Mouse (Mus musculus) lung, postnatal 25 days (tissue): ENCODE data around the gene Abracl.

Experiments used
- DNase-seq: peaks from one replicate; pipeline ENCODE4 v3.0.0; 2022; ENCODE audit warnings: low spot score

The Abracl gene

GRCm38 (mm10) chr10:18022741-18023347, at the start of gene Abracl:
TSS of gene Abracl (minus strand) at chr10:18023288.
- DNase-seq, result peak; percentile 83

- no peak for DNase-seq
Measured at GRCm38 (mm10) chr10:18072871-18073270, 49.8 kb upstream of the Abracl start.

DNA sequence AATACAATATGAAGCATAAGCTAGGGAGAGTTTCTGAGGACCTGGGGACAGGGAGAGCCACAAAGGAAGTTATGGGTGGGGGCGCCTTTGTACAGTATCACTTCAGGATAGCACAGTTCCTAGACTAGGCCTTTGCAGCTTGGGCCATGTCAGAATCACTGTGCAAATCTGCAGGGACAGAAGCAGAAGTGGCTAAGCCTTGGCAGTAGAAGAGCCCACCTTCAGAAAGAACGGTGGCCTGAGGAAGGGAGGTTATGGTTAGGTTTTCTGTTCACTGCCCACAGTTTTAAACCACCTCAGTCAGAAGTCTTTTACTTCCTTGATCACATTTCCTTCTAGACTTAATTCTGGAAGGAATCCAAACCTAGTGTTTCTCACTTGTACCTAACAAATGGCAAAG, 47.5 kb upstream of the Abracl start:
- DNase-seq, result no peak

DNA sequence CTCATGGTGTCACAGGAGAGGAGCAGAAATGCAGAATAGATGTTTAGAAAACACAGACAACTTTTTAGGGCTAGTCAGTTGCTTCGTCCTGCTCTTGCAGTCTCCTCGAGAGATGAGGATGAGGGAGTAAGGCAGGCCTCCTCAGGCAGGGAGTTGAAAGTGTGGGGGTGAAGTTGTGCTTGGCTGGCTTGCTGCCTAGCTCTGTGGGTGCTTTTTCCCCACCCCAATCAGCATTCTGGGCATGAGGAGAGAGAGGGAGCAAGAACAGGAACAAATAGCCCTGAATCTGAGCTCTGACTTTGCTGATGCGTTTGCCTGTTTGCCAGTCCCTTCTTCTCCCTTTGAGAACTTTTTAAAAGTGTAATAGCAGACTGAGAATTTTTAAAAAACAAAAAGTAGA, 47.1 kb upstream of the Abracl start:
- DNase-seq, result no peak

GRCm38 (mm10) chr10:18069576-18069975, 46.5 kb upstream of the Abracl start:
- DNase-seq, result no peak

GRCm38 (mm10) chr10:18068880-18069279, 45.8 kb upstream of the Abracl start:
- DNase-seq, result no peak

DNA sequence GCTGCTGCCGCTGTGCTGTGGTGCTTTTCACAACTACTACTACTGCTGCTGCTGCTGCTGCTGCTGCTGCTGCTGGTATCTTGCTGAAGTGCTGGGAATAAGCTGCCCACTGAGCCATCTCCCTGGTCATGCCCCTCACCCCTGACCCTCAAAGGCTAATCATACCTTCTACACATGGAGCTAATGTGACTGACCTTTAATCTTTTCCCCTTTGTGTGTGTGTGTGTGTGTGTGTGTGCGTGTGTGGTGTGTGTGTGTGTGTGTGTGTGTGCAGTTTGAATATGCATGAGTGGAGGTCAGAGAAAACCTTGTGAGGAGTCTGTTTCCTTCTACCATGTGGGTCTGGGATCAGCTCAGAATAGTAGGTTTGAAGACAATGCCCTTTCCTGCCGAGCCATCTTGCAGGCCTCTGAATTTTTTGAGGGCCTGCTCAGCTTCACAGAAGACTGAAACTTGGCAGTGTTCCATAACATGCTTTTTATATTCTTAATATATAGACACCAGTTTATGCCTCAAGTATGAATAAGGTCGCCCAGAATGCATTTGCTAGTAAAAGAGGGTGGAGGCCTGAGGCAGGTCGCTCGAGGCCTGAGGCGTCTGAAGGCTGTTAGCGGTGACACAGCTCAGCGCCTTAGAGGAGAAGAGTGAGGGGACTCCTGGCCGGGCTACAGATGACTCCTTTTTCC, 44.8 kb upstream of the Abracl start:
- no peak for DNase-seq

DNA sequence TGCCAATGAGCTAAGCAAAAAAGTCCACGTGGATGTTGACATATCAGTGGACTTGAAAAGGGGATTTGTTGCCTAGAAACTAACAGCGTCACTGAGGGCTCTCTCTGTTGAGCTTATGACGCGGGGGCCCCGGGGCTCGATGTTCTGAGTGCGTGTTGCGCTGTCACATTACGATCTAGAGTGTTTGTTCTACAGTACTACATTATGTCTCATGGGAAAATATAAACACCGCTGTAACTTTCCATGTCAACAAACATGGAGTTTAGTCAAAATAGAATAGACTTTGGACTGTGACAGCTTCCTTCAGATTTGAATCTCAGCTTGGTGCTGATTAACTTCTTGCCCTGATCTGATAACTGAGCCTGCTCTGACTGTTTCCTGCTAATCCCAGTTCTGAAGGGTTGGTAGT, 42.9 kb upstream of the Abracl start:
- DNase-seq, result peak; percentile 51

DNA sequence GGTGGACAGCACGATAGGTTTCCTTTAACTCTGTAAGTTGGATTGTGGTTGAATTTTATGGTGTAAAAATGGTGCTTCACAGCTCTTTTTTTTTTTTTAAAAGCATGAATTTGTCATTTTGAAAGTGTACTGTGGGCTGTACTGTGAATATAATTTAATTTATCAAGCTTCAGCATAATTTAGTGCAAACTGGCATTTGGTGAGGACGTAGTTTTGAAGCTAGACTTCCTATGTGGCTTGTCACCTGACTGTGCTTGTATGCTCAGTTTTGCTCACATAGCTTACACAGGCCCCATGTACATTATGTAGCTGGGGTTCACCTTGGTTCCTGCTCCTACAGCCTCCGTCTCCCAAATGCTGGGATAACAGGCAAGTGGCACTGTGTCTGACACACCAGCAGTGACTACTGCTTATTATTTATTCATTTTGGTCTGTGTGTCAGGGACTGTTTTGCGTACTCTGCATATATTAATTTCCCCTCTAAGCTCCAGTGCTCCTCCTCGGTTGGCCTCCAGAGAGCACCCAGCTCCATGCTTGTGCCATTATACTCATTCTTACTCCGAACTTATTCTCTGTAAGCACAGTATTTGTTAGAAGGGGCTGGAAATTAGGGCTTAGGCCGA, 41.6 kb upstream of the Abracl start:
- no peak for DNase-seq

DNA sequence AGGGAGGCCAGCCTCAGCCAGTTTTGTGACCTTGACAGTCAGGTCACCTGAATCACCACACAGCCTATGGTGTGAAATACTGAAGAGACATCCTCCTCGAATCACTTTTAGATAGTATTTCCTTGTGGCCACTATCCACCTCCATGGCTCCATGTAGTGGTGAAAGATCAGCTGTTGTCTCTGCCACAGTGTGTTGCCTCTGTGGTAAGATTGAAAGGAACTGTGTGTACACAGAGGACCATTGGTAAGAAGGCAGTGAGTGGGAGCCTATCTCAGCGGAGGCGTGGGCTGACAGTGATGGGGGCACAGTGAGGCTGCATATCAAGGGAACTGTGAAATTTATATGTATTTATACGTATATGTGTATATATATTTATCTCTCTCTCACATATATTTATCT, 38.4 kb upstream of the Abracl start:
- no peak for DNase-seq

DNA sequence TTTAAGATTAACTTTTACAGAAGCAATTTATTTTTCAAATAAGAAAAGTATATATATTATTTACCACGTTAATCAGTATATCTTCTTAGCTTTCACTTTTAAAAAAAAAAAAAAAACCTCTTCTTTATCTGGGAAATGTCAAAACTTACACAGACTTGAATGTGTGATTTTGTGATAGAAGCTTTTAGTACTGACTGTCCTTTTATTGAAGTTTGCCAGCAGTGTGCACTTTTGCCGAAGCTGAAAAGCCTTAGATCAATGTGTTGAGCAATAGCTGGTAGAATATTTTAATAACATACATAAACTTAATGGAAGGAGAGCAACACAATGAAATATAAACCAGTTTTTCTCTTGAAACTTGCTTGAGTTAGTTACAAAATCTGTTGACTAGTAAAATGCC, 37.7 kb upstream of the Abracl start:
- DNase-seq, result no peak

DNA sequence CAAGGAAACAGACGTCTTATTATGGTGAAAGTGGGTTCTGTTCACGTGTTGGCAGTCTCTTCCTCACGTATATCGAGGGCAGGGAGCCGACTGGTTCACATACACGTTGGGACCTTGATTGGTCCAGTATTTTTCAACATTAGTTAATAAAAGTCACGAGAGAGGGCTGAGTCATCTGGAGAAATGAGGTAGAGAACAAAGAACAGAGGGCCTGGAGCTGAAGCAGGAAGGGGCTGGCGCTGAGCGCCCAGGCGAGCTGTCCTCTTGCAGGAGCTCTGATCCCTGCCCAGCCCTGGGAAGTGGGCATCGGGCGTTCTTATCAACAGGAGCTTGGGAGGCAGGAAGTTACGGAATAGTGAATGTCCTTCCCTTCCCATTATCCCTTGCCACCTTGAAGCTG, 36.7 kb upstream of the Abracl start:
- peak; percentile 39 for DNase-seq

DNA sequence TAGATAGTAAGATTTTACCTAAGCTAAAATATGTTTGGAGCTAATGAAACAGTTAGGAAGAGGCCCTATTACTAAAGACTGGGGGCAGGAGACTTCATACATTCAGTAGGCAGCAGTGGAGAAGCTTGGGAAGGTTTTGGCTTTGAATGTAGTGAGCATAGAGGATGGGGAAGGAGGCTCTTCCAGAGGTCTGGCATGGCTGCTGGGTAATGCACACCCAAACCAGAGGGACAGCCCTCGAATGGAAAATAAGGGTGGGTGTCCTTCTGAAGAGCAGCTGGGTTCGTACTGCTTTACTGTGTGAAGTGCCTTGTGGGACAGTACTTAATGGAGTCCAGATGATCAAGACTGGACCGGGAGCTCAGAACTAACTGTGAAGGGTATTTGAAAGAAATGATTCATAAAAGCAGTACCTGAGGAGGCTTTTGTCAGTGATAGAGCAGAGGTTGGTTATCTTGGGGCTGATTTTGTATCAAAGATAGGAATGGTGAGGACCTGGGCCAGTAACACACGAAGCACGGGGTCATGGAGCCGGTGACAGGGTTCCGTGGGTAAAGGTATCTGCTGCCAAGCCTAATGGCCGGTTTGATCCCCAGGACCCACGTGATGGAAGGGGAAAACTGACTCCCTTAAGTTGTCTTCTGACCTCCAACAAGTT, 35.7 kb upstream of the Abracl start:
- DNase-seq, result no peak

DNA sequence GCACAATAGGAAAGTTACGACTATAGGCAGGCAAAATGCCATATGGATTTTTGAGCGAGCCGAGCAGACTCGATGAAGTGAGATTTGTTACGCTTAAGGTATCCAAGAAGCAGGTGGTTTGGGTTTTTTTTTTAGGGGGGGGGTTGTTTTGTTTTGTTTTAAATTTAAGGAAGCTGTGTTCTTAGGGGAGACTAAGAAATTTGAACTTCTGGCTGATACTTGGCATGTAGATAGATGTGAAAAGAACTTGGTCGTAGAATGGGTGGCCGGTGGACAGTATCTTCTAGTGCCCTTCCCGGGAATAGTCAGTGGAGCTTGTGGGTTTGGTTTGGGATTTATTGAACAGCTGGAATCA, 33.3 kb upstream of the Abracl start:
- DNase-seq, result no peak

GRCm38 (mm10) chr10:18055696-18056390, 32.8 kb upstream of the Abracl start, which contains the start of gene Reps1:
TSS of gene Reps1 (plus strand) at chr10:18055861.
- no peak for DNase-seq

DNA sequence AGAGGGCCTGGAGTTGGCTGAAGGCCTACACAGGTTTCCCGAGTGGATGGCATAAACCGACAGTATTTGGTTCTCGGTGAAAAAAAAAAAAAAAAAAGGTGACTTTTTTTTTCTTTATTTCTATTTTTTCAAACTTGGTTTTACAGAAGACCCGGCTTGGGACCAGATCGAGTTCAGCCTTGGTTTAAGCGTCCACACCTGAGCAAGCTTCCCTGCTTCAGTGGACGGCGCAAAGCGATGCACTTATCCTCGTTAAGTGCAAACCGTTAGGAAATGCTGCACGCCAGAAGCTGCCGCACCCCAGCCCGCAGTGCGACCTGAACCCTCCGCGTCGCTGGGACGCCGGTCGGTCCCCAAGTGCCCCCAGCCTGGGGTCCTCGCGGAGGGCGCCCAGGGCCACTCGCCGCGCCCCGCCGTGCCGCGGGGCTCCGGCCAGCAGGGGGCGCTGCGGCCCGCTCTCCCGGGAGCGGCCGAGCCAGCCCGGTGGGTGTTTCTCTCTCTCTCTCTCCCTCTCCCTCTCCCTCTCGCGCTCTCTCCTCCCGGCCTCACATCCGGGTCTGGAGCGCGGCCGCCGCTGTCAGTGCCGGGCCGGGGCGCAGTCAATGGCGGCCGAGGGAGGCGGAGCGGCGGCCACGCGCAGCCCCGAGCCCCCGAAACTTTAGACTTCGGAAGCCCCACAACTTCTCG, 32.1 kb upstream of the Abracl start:
- DNase-seq, result peak; percentile 82

DNA sequence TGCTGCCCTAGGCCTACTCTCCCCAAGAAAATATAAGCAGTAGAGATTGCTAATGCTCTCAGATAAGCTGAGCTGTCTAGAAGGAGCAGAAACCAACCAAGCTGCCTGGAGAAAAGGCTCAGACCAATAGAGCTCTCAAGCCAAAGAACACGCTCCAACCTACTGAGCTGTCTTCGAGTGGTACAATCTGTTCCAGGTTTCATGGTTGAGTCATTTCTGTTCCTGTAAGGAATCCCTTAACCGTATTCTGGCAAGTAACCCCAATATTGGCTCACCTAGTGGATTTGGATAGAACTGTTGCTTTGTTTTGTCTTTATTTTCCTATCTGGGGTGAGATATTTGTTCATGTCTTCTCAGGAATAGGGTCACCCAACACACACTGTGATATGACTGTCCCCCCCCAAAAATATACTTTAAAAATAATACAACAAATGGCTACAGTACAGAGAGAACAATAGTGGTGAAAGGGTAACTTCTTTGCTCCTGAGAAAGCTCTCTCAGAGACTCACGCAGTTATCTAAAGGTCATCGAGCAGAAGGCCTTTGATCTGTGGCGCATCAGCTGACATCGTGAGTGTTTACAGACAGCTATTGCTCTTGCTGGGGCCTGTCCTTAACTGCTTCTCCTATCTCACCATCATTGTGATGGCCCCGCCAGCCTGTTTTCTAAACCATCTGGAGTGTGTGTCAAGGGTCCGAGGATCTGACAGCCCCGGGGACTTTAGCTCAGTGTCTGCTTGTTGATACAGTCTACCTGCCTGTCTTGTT, 24.5 kb upstream of the Abracl start:
- no peak for DNase-seq

DNA sequence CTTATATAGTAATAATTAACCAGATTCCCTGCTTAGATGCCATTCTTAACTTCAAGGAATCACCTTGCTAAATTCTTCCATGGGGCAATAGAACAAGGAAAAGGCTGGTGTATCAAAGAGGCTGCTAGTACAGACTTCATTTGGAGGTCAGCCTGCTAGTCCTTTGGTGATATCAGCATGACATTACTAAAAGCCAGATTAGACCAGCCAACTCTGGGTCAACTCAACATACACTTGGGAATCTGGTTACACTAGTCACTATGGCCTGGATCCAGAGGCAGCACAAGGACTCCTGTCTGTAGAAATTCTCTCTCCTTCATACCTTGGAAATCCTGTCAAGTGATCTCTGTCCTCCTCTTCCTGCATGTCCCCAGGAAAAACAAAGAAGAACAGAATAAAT, 23.3 kb upstream of the Abracl start:
- no peak for DNase-seq

GRCm38 (mm10) chr10:18036849-18037248, 13.8 kb upstream of the Abracl start:
- DNase-seq, result peak; percentile 36

DNA sequence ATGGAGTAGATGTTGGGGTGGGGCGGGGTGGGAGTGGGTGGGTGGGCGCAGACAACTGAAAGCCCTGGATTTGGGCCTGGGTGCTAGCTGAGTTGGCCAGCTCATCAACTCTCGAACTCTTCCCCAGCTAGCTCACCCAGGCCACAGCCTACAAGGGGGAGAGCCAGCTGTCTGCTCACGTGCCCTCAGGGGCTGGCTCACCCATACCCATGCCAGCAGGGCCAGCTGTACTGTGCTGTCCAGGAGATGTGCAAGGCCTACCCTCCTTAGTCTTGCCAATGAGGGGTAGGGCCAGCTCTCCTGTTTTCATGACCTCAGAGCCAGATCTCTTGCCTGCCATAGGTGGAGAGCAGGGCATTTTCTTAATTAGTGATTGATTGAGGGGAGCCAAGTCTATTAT, 11.3 kb upstream of the Abracl start:
- no peak for DNase-seq

GRCm38 (mm10) chr10:18022312-18022711, 776 bp downstream of the Abracl start:
- DNase-seq, result peak; percentile 85
